Mouse (Mus musculus) right cerebral cortex, adult 18-20 months (tissue): ENCODE data around the gene Rpl11.
"Not testable (repeated sequence)": the region's sequence is repeated elsewhere in the genome, so short reads cannot be mapped to it uniquely, and the experiment has no call there.

Source experiments
- DNase-seq: peaks from one replicate; pipeline ENCODE4 v3.0.0; 2022; ENCODE audit warnings: mixed read lengths

Rpl11 gene

DNA sequence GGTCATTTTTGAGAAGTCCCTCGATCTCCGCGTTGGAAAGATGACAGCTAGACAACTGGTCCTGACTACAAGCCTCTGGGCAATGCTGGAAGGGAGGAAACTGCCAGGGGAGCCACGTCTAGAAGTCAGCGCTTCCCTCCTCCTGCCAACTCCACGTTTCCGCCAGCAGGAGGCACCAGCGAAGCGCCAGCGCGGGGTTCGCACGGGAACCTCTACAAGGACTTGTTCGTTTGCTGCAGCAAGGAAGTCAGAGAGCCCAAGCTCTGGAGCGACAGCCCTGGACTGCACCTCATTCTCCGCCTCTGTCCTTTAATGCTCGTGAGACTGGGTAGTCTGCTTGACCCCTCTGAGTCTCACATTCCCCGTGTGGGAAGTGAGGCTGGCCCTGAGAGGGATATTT is 16.7 kb upstream of the Rpl11 start:
- peak; percentile 73 for DNase-seq

DNA sequence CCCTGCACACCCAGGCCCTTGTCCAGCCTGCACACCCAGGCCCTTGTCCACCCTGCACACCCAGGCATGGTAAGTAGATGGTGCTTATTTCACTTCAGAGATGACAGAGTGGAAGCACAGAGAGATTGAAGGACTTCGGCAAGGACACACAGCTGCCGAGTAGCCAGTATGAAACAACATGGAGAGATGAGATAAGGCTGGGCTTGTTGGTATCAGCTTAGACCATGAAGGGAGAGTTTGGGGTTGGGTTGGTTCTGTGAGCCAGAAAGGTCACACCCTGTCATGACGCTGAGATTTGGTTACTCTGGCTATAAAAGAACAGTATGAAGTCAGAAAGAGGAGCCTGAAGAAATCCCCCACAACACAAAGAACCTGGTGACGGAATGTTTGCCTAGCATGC is 16.1 kb upstream of the Rpl11 start:
- DNase-seq = no peak

DNA sequence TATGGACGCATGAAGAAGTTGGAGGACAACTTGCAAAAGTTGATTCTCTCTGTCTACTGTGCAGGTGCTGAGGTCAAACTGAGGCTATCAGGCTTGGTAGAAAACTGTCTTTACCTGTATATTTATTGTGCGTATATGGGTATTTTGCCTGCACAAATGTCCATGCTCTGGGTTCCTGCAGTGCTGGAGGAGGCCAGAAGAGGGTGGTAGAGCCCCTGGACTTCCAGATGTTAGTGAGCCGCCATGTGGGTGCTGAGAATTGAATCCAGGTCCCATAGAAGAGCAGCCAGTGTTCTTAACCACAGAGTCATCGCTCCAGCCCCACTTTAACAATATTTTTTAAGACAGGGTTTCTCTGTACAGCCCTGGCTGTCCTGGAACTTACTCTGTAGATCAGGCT is 9.9 kb upstream of the Rpl11 start:
- DNase-seq = no peak

DNA sequence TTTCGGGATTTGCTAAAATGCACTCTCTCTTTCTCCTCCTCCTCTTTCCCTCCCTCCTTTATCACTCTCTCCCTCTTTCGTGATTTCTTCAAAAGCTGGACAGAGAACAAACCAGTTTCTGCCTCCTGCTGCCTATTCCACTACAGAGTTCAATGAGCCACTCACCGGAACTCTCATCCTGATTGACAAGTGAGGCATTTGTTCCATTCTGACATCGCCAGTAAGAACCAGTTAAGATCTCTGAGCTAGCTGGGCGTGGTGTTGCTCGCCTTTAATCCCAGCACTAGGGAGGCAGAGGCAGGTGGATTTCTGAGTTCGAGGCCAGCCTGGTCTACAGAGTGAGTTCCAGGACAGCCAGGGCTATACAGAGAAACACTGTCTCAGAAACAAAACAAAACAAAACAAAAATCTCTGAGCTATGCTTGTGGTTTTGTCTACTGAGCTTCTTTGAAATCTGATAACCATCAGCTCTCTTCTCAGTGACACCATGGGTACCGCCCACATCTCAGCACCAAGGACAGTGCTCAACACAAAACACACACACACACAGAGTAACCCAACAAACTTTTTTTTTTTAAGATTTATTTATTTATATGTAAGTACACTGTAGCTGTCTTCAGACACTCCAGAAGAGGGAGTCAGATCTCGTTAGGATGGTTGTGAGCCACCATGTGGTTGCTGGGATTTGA is 6.7 kb upstream of the Rpl11 start:
- DNase-seq = not testable (repeated sequence)

DNA sequence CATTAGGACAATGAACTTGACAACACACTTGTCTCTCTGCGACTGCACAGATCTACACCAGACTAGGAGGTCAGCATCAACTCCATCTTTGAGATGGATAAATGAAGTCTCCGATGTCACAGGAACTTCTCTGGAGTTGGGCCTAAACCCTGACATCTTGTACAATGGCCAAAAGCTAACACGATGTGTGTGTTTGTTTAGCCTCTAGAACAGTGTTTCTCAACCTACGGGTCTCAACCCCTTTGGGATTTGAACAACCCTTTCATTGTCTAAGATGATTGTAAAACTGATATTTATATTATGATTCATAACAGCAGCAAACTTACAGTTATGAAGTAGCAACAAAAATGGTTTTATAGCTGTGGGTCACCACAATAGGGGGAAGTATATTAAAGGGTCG is 4.7 kb upstream of the Rpl11 start:
- no peak for DNase-seq

DNA sequence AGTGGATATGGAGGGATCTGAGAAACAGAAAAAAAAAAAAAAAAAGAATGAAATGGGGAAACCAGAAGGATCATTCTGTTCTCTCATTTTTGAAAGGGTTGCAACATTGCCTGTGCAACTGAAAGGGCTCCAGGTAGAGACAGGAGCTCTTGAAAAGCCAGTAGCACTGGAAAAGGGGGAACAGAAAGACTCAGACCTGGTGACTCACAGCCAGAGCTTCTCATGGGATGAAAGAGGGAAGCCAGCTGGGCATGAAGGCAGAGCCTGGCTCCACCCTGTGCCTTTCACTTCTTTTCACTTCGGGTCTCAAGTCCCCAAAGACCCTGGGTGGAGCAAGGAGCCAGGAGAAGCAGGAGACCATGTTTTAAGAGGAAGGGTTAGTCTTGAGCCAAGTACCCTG is 2.8 kb upstream of the Rpl11 start:
- DNase-seq = no peak

DNA sequence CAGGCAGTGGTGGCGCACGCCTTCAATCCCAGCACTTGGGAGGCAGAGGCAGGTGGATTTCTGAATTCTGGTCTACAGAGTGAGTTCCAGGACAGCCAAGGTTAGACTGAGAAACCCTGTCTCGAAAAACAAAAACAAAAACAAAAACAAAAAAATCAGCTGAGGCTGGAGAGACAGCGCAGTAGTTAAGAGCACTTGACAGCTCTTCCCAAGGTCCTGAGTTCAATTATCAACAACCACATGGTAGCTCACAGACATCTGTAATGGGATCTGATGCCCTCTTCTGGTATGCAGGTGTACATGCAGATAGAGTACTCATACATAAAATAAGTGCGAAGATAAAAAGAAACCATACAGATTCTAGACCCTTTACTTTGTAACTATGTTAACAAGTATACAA is 615 bp upstream of the Rpl11 start:
- DNase-seq = no peak

DNA sequence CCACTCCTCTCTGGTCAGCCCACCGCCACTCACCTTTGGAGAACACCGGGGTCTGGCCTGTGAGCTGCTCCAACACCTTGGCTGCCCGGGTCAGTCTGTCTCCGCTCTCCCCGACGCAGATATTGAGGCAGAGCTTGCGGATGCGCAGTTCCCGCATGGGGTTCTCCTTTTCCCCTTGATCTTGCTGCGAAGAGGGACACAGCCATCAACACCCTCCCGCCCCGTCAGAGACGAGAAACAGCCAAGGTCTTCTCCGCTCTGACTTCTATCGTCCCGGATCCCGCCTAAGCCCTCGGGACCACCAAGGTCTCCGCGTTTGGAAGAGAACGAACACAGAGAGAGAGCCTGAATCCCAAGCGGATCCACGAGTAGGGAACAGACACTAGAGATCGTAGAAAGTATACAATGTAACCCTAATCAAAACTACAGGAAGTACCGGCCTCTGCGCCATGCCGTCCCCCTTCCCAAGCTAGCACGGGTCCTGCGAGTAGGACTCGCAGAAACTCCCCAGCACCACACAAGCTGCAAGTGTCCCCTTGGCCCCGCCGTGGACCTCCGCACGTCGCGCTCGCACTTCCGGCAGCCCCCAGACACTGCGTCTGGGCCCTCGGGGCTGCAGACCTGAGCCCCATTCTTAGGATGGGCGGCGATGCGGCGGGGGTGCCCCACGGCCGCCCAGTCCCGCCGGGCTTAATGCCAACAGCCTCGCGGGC is 538 bp downstream of the Rpl11 start:
- DNase-seq = no peak

DNA sequence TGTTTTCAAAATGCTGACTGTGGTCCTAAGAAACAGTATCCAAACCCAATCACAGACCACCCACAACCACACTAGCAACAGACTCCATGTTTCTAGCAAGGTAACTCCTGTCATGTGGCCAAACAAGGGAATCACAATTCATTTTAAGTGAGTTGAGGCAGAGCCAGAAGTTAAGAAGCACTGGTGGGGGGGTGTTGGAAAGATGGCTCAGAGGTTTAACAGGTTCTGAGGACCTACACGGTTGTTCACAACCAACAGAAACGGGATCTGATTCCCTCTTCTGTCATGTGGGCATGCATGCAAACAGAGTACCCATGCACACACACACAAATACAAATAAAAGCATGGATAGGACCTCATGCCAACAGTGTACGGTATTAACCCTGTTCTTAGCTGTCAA is 1.2 kb downstream of the Rpl11 start:
- no peak for DNase-seq

DNA sequence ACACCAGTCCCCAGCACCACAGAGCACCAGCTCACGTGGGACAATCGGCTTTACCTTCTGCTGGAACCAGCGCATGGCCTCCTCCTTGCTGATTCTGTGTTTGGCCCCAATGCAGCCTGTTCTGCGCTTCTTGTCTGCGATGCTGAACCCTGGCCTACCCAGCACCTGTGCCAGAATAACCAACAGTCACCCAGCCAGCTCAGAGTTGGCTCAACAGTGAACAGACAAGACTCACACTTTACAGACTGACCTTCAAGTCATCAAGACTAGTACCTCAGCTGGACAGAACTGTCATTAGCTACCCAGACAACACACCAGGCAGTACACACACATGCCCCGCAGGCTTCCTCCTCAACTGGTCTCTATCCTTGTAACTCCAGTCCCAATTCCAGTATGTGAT is 3.0 kb downstream of the Rpl11 start:
- no peak for DNase-seq

DNA sequence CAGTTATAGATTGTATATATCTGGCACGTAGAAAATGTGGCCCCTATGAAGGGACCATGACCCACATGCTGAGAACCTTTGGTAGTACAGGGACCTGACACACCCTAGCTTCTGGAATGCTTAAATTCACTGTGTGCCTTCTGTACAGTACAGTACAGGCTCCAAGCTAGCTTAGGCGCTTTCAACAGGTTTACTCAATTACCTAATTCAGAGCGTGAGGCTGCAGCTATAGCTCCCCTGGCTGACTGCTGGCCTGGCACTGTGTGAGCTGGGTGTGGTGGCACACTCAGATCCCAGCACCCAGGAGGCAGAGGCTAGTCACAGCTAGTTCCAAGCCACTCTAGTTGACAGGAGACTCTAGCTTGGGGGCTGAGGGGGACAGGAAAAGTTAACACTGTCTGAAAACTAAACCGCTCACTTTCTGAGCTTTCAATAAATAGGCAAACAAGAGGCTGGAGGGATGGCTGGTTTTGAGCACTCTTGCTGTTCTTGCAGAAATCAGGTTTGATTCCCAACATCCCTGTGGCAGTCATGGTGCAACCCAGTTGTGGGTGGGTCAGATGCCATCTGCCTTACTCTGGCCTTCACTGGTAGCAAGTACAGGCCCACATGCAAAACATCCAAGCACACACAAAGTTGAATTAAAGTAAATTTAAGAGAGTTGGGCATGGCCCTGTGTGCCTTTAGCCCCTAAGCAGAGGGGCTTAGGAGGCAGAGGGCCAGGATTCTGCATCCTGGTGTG is 4.8 kb downstream of the Rpl11 start:
- DNase-seq = no peak

DNA sequence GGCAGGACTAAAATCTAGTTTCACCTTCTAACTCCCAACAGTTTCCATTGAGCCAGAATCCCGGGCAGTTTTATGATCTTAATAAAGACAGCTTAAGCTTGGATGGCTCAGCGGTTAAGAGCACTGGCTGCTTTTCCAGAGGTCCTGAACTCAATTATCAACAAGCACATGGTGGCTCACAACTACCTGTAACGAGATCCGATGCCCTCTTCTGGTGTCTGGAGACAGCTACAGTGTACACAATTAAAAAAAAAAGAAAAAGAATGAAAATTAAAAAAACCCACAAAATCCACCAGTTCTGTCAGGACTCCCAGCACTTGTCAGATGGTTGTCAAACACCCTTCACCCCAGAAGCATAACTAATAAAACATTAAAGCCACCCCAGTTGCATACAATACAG is 5.6 kb downstream of the Rpl11 start:
- no peak for DNase-seq

DNA sequence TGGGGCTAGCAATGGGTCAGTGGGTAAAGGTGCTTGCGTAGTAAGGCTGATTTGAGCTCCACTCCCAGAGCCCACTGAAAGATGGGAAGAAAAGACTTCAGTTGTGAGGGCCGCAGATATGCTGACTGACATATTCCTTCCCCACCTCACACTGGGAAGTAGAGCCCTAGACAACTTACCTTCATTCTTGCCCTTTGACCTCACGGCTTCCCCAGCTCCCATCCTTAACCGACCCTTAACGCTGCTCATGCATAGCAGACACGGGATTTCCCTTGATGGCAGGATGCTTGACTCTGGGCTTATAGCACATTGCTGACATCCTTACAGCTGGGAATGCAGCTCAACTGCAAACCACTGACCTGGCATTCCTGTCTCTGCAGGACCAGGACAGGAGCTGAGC is 6.3 kb downstream of the Rpl11 start:
- no peak for DNase-seq

DNA sequence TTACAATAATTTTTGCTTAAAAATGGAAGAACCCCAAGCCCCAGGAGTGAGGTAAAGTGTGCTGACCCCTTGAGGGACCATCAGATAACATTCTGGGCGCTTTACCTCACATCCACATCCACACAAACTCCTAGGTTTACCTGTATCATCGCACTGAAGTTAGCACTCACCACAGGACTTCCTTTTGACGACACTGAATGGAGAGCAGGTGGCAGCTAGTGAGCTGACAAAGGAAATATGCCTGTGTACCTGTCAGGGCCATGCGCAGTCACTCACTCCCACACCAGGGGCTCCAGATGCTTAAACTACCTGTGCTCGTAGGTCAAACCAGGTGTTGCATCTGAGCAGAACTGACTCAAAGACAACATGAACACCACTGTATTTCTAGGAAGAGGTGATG is 8.1 kb downstream of the Rpl11 start:
- no peak for DNase-seq

DNA sequence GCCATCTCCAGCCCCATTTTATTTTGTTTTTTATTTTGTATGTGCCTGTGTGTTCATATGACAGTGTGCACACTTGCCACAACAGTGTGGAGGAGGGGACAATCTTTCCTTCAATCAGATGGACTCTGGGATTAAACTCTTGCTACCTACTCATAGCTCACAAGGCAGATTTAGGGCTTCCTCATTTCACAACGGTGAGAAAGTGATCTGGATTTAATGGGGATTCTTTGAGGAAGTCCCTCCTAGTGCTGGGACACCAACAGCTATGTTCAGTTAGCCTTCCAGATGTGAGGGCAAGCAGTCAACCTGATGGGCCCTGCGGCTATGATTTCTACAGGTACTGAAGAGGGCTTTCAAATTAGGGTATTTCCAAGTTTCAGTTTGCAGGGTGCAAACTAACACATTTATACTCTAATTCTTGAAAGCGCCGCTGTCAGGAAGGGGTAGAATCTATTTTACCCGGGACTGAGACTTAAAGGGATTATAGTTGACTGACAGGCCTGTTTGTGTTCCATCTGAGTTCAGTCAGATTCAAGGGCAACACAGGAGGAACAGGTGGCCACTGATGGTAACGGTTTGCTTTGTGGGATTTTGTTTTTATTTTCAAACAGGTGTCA is 9.3 kb downstream of the Rpl11 start:
- DNase-seq = no peak

DNA sequence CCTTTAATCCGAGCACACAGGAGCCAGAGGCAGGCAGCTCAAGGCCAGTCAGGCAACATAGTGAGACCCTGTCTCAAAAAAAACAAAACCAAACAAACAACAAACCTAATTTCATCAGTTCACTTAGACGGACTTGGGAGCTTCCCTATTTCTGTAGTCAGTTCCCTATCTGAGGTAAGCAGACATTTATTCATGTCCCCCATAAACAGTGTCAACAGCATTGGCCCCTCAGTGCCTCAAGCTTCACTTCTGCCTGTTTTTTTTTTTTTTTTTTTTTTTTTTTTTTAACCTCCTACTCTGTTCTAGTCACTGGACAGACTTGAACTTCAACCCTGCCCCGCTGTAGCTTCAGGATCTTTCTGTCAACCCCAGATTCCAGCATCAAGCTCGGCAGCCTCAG is 18.1 kb downstream of the Rpl11 start:
- DNase-seq = no peak

DNA sequence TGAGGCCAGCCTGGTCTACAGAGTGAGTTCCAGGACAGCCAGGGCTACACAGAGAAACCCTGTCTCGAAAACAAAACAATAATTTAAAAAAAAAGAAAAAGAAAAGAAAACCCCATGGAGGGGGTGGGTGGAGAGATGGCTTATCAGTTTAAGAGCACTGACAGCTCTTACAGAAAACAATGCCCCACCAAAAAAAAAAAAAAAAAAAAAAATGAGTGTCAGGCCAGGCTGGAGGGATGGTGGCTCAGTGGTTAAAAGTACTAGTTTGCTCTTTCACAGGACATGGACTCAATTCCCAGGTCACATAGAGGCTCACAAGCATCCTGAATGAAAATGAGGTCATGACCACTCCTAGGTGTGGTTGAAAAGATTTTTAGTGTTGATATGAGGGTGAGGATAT is 20.0 kb downstream of the Rpl11 start:
- DNase-seq = no peak

DNA sequence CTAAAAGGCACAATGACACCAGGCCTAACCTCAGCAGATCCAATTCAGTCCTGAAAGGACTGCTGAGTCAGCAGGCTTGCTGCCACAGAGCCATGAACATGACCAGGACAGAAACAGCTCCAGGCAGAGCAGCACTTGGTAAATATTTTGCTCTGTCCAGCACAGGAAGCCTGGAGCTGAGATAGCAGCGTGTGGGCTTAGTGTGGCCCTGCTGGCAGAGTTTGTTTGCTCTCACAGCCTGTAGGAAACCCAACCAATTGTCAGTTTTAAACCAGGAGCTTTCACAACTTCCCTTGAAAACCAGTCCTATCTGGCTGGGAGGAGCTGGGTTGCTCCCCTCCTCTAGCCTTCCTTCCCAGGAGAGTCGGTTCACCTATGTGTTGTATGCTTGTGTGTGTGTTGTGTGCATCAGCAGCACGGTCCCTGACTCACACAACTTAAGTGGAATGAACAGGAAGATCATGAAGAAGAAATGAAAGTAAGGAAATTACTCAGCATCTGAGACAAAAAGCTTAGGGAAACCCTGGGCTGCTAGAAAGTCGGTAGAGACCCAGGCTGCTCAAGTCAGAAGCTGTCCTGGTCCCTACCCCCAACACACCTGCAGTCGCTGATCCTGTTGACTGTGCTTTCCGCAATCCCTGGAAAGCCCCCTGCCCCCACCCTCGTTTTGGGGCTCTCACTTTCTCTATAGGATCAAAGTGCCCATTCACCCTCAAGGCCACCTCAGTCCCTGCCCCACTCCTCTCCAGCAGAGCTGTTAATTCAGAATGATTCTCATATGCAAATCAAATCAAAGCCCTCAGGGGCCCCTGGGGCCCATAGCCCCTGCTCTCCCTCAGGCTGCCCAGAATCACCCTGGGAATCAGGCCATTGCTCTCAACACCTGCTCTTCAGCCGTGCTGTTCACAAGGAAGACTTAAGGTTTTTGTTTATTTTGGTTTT is 22.0 kb downstream of the Rpl11 start:
- DNase-seq = no peak

DNA sequence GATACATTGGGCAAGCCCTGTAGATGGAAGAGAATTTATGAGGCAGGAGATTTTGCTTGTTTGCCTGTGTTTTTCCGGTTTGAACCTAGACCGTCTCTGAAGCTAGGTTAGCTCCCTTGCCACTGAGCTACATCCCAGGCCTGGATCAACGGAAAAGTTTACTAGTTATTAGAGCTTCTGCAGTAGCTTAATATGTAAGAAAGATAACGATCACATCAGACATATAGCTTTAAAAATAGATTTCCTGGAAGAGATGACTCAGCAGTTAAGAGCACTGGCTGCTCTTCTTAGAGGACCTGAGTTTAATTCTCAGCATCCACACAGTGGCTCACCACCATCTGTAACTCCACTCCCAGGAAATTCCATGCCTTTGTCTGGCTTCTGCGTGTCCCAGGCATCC is 24.5 kb downstream of the Rpl11 start:
- no peak for DNase-seq

DNA sequence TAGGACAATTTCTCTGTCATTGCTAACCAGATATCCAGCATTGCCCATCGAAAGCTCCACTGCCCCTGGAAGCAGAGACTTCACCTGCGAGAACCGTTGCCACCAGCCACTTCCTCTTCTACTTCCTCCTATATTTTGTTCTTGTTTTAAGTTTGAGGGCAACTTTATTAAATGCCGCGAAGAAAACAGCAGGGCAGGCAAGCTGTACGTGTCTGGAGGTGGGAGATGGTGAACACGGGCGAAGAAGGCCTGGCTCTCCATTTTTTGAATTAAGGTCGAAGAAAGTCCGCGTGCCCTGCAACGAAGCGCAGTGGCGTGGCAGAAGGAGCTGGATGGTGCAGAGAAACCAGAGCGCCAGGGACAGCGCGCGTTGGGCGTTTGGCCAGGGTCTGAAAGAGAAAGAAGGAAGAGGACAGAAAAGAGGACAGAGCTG is 25.1 kb downstream of the Rpl11 start:
- DNase-seq = no peak

DNA sequence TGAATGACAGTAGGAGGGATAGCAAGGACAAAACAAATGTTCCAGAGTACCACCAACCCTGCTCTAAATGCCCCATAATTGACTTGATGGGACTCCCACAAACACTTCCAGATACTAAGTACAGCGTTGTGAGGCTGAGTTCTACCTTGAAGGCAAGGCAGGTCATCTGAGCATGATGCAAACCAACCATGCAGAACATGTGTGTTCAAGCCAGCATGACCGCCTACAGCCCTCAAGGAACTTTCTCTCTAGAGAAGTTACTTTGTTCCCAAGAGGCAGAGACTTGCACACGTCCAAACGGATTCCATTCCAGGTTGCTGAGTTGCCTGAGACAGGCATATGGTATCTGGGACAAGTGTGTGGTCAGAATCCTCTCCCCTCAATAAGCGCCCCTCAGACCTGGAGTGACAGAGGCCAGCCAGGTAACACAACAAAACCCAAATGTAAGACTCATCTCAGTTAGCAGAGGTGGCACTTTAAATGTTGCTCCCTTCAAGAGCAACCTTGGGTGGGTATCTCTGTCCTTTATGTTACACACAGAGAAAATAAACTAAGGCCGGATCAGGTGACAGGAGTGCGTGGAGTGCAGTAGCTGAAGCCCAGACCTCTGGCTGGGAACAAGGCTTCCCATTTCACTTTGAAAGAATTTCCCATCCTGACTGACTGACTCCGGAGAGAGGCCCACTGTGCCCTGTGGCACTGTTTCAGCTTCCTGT is 25.7 kb downstream of the Rpl11 start:
- no peak for DNase-seq

DNA sequence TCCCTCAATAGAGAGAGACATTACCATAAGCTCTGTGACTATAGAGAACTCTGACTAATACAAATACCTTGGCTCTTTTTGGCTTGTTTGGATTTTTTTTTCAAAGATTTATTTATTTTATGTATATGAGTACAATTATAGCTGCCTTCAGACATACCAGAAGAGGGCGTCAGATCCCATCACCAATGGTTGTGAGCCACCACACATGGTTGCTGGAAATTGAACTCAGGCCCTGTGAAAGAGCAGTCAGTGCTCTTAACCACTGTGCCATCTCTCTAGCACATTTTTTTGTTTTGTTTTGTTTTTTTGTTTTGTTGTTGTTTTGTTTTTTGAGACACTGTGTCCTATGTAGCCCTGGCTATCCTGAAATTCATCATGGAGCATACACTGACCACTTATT is 27.9 kb downstream of the Rpl11 start:
- no peak for DNase-seq
